Mouse (Mus musculus) bone marrow, adult 2 months (tissue): ENCODE data around the gene Skida1.

Experiments
- CTCF ChIP-seq: fragments of 200-500 bp; IDR thresholded peaks from 2 replicates; pipeline ENCODE4 v1.5.1; 2011; ENCODE audit warnings: low read length, control low read depth; ENCODE audit not compliant: control insufficient read depth, insufficient read depth
- POLR2A ChIP-seq: fragments of 200-500 bp; IDR thresholded peaks from 2 replicates; pipeline ENCODE4 v1.6.1; 2011; ENCODE audit warnings: low read depth, mild to moderate bottlenecking, control low read depth, low read length, borderline replicate concordance; ENCODE audit not compliant: control insufficient read depth

DNA sequence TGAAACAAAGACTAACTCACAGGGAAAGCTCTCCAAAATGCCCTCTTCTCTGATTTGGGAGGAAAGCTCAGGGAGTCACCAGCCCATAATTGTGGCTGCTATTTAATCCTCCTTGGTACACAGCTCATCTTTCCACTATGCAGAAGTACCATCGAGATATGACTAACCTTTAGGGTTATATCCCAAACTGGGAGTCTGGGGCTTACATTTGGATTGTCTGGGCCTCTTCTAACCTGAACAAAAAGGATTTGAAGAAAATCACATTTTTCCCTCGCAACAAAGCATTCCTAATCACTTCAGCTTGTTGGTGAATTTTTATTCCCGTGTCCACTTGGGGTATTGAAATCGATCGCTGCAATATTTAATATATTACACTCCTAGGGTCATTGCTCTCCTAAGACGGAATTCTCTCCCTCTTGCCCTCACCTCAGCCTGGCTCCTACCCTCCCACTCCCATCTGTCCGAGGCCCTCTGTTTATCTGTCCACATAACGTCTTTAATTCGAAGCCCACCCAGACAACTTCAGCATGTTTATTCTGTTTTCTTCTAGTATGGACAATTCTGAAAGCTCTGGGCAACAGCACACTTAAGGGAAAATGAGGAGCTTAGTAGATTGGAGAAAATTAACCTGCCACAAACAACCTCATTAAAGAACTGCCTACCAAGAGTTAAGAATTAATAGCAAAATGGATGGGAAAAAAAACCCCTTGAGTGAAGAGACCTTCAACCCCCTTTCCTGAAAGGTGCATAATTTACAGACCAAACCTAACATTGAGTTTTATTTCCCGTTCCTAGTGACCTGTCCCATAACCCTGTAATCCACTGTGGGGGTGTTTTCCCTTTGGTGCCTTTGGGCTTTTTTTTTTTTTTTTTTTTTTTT, 14.2 kb downstream of the Skida1 start:
- TF ChIP-seq CTCF: no peak
- no peak for TF ChIP-seq POLR2A
